Mouse (Mus musculus) telencephalon, adult 2 months (tissue): ENCODE data around the gene Aimp2.

Experiments used
- DNase-seq: peaks from one replicate; pipeline ENCODE4 v3.0.0-alpha.2; 2011; ENCODE audit warnings: low read depth, low spot score

Gene Aimp2

GRCm38 (mm10) chr5:143902111-143902510, 7.5 kb downstream of the Aimp2 start:
- DNase-seq = no peak

- no peak for DNase-seq
These were observed 11.9 kb downstream of the Aimp2 start, which contains the start of gene Ankrd61 for GRCm38 (mm10) chr5:143897635-143898330. TSS of gene Ankrd61 (minus strand) at chr5:143897685.

GRCm38 (mm10) chr5:143893396-143893795, 16.3 kb downstream of the Aimp2 start:
- no peak for DNase-seq

DNA sequence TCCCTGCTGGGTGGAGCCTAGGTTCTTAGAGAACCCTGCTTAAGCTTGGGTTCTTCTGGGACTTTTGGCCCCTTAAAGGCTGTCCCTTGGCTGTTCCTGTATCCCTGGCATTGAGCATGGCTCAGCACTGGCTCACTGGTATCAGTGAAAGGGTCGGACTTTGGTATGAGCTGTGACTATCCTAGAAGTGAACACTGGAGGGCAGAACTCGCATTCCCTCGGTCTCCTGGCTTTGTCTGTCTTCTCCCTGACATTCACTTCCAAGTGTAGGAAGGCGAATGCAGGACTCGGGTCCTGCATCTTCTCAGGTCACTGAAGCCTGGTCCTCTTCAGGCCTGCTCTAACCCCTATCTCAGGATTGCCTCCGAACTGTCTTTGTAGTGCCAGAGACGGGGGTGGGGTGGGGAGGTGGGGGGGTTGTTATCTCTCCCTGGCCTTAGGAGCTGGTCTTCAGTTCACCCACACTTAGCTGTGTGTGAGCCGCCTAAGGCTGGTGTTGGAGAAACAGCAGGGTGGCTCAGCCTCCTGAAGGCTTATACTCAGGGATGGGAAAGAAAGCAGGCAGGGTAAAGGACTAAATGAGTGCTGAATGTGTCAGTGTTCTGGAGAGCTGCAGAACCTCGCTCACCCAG, 17.3 kb downstream of the Aimp2 start:
- no peak for DNase-seq

DNA sequence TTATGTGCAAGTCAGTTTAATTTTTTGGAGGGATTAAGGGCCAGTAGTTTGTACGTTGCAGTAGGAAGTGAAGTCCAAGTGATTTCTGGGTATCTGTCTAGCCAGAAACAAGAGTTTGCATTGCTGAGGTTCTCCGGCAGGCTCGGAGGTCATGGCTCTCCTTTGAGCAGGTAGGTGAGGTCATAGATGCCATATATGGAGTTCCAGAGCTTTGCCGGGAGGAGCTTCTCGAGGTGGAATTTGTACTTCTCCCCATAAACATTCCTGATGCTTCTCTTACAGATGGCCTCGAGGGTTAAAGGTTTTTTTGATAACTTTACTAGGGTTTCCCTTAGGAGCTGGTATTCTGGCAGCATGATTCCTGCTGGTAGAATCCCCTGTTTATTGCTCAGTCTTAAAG, 18.9 kb downstream of the Aimp2 start:
- no peak for DNase-seq

DNA sequence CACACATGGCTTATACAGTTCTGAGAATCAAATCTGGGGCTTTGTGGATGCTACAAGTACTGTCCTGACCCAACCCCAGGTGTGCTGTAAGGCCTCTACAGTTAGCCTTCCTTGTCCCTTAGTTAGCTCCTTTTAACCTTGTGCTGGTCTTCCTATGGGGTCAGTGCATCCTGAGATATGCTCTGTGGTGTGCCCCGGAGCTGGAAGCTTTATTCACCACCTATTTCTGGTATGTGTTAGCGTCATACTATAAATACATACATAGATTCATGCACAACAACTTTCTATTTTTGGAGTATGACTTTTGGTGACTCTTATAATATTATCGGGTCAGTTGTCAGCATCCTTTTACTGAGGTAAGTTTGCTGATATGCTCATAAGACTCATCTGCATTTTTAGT, 24.4 kb downstream of the Aimp2 start:
- no peak for DNase-seq

- no peak for DNase-seq
These were observed 35.1 kb downstream of the Aimp2 start for GRCm38 (mm10) chr5:143874571-143874970.

GRCm38 (mm10) chr5:143871547-143872169, 38.0 kb downstream of the Aimp2 start:
- no peak for DNase-seq
